Mouse (Mus musculus) cerebellum, postnatal 25 days (tissue): ENCODE results near the gene Ifit3b.
A peak's percentile ranks its signal among the peaks of the same experiment; 100 is the strongest.
"Not testable (repeated sequence)": the region's sequence is repeated elsewhere in the genome, so short reads cannot be mapped to it uniquely, and the experiment has no call there.

Experiments
- DNase-seq, 2 experiments: peaks; one replicate each; pipeline ENCODE4 v3.0.0; 2021; ENCODE audit warnings: mixed read lengths in 2 of 2

The Ifit3b gene

DNA sequence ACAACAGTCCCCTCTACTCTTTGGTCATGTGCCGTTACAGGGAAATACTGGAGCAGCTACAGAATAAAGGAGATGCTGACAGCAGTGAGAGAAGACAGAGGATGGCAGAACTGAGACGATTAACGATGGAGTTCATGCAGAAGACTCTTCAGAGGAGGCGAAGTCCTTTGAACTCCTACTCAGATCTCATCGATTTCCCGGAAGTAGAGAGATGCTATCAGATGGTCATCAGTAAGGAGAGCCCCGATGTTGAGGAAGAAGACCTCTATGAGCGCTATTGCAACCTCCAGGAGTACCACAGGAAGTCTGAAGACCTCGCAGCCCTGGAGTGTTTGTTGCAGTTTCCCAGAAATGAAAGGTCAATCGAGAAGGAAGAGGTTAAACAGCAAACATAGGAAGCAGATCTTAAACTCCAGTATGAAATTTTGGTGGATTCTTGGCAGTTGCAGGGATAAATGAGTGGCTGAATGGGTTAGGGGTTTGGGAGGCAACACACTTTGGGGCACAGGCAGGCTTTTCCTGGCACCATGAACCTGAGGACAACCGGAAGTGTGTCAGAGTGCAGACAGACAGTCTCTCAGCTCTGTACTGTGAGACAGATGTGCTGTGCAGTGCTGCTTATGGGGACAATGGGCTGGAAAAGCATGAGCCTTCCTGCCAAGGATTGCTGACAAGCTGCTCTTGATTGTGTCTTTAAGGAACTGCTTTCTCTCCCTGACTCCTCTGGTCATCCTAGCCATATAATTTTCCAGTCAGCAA is 4.7 kb downstream of the Ifit3b start:
- not testable (repeated sequence) for DNase-seq

- no peak for DNase-seq
Observed at GRCm38 (mm10) chr19:34620871-34621270, 13.1 kb downstream of the Ifit3b start.

DNA sequence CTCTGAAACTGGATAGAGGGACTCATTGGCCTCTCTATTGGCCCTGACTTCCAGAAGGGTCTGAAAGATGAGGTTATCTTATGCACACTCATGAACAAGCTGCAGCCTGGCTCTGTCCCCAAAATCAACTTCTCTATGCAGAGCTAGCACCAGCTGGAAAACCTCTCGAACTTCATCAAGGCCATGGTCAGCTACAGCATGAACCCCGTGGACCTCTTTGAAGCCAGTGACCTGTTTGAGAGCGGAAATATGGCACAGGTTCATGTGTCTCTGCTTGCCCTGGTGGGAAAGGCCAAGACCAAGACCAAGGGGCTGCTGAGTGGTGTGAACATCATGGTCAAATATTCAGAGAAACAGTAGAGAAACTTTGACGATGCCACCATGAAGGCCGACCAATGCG is 16.0 kb downstream of the Ifit3b start:
- no peak for DNase-seq

DNA sequence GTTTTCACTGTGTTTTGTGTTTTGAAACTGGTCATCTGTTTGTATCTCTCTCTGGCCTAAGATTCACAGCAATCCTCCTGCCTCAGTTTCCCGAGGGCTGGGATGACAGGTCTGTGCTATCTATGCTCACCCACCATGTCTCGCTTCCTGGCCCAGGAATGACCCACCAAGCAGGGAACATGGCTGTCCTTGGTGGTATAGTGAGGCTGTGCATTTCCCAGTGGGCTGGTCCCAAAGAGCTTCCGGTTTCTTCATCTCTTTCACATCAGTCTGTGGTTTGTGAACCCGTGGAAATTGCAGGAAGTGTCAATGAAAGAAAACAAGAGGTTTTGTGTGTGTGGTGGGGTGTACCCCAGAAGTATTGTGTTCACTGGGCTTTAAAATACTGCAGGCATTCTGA is 16.9 kb downstream of the Ifit3b start:
- DNase-seq = no peak

GRCm38 (mm10) chr19:34627496-34627895 is 19.7 kb downstream of the Ifit3b start:
- DNase-seq = no peak

DNA sequence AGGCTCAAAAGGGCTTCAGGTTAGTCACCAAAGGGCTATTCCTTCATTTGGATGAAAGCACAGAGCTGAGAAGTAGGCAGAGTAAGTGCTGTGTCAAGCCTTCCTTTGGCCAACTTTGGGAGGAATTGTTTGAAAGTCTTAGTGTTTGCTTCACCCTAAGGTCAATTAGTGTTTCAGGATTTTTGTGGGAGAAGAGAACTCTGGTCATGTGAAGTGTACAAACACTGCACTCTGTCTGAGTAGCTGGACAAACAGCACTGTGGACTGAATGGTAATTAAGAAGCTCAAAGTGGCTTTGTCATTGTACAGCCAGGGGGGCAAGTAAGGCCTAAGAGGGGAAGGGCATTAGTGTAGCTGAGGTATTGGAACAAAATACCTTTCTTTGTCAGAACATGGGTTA is 23.7 kb downstream of the Ifit3b start:
- DNase-seq = no peak

DNA sequence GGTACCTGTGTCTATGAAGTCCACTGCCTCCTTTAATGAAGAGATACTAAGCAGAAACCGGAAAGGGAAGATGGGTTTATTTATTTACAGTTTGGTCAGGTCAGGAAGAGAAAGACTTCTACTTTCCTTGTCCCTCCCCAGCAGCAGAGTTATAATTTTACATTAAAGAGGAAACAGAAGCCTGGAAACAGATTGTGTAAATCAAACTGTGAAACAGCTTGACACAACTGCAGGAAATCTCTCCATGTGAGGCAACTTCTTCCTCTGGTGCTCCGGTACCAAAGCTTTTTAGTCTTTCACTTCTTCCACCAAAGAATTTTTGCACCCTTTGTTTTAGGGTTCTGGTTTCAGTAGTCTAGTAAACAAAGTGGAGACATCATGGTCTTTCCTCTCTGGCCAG is 25.7 kb downstream of the Ifit3b start:
- no peak for DNase-seq

DNA sequence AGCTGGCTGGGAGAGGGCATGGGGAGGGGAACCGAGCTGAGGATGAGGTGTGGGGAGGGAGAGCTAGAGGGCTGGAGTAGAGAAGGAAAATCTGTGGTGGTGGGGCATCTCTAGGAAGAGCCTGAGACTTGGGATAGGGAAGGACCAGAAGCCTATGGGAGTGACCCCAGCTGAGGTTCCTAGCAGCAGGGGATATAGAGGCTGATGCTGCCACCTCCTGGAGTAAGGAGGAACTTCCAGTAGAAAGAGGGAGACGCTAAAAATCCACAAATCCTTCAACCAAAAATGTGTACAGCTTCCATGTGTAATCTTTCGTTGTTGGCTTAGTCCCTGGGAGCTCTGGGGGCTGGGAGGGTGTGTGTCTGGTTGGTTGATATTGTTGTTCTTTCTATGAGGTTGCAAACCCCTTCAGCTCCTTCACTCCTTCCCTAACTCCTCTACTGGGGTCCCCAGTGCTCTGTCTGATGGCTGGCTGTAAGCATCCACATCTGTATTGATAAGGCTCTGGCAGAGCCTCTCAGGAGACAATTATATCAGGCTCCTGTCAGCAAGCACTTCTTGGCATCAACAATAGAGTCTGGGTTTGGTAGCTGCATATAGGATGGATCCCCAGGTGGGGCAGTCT is 29.3 kb downstream of the Ifit3b start:
- peak; percentile 16 to 33 for DNase-seq

DNA sequence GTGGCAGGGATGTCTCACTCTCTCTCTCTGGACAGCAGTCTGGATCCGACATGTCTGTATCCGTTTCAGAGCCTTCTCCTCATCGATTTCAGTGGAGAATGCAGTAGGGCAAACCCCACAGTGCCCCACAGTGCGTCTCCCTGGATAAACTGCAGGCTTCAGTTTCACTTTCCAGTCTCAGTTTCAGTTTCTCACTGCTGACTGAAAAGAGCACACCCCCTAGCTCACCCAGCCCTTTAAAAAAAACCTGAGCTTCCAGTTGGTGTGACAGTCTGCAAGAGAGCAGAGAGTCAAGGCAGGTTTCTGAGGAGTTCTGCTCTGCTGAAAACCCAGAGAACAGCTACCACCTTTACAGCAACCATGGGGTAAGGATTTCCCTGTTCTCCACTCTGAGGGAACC is 32.9 kb downstream of the Ifit3b start, which contains the start of the genes Ifit1bl2 and Ifit1:
Gene Ifit1bl2, minus strand, starts transcription at position 121 of the 400 bp plus-strand sequence.
Gene Ifit1, plus strand, starts transcription at position 249 of the 400 bp plus-strand sequence.
- DNase-seq = no peak

GRCm38 (mm10) chr19:34642616-34643015 is 34.8 kb downstream of the Ifit3b start:
- no peak for DNase-seq

- DNase-seq = not testable (repeated sequence)
Observed at GRCm38 (mm10) chr19:34647630-34648029, 39.9 kb downstream of the Ifit3b start.

DNA sequence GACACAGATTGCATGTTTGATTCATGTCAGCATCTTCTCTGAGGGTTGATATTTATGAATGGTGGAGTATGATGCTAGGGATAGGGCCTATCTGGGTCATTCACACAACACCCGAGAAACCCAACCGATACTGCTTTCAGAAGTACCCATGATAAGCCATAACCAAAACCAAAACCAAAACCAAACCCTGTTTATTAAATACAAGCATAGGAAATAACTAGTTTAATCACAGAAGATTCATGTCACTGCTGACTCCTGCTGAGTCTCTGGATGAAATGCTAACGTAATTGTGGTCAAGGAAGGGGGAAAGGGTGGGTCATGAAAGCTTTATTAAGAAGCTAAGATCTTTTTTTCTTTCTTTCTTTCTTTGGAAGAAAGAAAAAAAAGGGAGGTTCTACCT is 42.5 kb downstream of the Ifit3b start:
- no peak for DNase-seq

DNA sequence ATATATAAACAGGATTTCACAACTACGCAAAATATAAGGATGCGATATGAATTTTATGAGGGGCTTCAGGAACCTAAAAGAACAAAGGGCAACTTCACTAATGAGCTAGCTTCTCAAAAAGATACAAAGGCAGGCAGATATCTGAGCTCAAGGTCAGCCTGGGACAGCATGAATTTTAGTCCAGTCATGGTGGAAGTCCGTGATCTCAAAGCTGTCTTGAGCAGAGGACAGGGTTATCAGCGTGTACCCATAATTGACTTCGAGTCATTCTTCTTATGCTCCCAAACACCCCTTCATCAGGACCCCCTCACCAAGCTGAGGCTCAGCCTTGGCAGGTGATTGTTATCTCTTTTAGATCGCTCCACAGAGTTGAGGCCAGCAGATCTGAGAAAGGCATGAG is 43.2 kb downstream of the Ifit3b start:
- DNase-seq = no peak

DNA sequence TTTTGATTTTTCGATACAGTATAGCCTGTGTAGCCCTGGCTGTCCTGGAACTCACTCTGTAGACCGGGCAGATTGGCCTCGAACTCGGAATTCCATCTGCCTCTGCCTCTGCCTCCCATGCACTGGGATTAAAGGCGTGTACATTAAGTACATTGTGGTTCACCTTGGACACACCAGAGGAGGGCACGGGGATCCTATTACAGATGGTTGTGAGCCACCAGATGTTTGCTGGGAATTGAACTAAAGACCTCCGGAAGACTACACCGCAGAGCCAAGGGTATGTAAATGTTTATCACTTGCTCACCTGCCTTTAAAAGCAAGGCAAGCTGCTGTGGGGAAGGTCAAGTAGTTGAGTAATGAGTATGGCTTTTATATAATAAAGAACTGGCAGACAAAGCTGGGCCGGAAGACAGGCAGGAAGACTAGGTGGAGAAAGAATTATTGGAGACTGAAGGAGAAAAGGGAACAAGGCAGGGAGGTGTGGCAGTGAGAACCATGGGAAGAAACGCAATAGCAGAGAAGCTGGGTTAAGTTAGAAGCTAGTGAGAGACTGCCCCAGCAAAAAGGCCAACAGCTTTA is 47.5 kb downstream of the Ifit3b start:
- DNase-seq = no peak

DNA sequence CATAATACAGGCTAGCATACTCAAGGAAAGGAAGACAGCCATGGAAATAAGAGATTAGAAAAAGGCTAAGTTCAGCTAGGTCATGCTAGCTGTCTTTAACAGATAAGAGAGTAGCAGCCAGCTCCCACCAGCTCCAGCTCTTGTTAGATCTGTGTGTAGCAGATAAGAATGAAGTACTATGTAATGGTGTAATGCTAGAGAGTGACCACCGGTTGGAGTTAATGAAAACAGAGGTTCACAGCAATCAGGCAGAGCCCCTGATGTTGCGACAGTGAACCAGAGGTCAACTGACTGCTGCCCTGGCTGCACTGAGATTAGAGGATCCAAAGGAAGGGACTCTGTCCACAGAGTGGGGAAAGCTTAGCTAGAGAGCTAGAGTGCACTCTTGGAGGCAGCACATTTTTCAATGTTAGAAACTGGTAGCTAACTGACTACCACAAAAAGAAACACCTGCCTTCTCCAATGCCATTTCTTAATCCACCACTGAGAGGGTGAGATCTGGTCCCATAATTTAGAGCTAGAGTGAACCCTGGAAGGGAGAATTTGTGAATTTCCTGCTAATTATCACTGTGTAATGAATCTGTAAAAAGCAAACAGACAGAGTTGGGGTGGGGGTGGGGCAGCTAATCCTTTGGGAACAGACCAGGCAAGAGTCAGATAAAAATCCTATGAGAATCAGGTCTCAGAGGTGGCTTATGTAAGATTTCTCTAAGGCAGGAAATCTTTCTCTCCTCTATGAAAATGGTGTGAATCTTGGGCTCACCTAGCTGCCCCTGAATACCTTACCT is 48.9 kb downstream of the Ifit3b start:
- no peak for DNase-seq

DNA sequence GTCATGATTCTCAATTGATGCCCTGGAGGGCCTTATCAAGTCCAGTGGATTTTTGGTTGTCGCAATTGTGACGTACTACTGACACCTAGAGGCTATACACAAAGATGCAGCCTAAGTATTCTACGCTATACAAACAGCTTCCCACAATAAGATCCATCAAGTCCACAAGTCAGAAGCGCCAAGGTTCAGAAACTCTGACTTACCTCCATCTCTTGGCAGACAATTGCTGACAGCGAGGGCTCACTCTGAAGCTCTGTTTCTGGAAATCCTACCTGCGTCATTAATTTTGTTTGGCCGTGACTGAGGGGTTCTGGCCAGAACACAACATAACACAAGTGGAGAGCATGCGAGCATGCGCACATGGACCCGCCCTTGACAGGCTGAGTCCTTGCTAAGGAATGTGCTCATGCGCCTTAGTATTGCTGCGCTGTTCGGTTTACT is 54.3 kb downstream of the Ifit3b start:
- peak; percentile 60 to 72 for DNase-seq

DNA sequence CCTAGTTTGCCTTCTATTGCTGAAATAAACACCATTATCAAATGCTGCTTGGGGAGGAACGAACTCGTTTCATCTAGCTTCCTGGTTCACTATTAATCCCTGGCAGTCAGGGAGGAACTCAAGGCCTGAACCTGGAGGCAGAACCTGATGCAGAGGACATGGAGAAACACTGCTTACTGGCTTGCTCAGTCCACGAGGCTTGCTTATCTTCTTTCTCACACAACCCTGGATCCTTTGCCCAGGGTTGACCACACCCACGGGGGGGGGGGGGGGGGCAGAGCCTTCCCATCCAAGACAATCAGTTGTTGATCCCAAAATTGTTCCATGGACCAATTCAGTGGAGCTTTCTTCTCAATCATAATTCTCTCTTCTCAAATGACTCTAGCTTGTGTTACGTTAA is 55.0 kb downstream of the Ifit3b start:
- no peak for DNase-seq
